Mouse (Mus musculus) hindbrain, embryonic 11.5 days (tissue): Measurements from ENCODE around the gene Syt6. TPM values are rescaled to one million over a fixed set of nuclear protein-coding genes. Genes with fewer than 3 reads are reported as not detected.
A peak's percentile ranks its signal among the peaks of the same experiment; 100 is the strongest.

Experiments
- ATAC-seq: fragments of 200-750 bp; cut with Nextera tagmentation; 2 replicates; pipeline ENCODE4 v1.8.0; 2017; ENCODE audit warnings: mild to moderate bottlenecking, moderate TSS enrichment, moderate library complexity; ENCODE audit not compliant: low FRiP score
- DNase-seq: peaks from one replicate; pipeline ENCODE4 v3.0.0-alpha.2; 2015; ENCODE audit warnings: low spot score
- H3K27ac ChIP-seq: fragments of 300-500 bp; sonication (generic); 2 replicates; pipeline ENCODE4 v1.5.1; 2014; ENCODE audit warnings: mild to moderate bottlenecking, low read depth, low read length
- H3K27me3 ChIP-seq: fragments of 300-500 bp; sonication (generic); 2 replicates; pipeline ENCODE4 v1.6.1; 2014; ENCODE audit warnings: mild to moderate bottlenecking, low read length, moderate library complexity, mixed read lengths; ENCODE audit not compliant: control insufficient read depth, insufficient read depth
- H3K36me3 ChIP-seq: fragments of 300-500 bp; sonication (generic); 2 replicates; pipeline ENCODE4 v1.6.1; 2014; ENCODE audit warnings: mild to moderate bottlenecking, low read length, moderate library complexity, mixed read lengths; ENCODE audit not compliant: control insufficient read depth, insufficient read depth
- H3K4me1 ChIP-seq: fragments of 300-500 bp; sonication (generic); replicated peaks from 2 replicates; pipeline ENCODE4 v1.6.1; 2014; ENCODE audit warnings: low read length, mixed read lengths; ENCODE audit not compliant: control insufficient read depth, insufficient read depth
- H3K4me2 ChIP-seq: fragments of 300-500 bp; sonication (generic); replicated peaks from 2 replicates; pipeline ENCODE4 v1.6.1; 2014; ENCODE audit warnings: mild to moderate bottlenecking, low read depth, low read length
- H3K4me3 ChIP-seq: fragments of 300-500 bp; sonication (generic); 2 replicates; pipeline ENCODE4 v1.5.1; 2014; ENCODE audit warnings: low read depth, low read length
- H3K9ac ChIP-seq: fragments of 300-500 bp; sonication (generic); 2 replicates; pipeline ENCODE4 v1.6.1; 2014; ENCODE audit warnings: low read depth, low read length
- H3K9me3 ChIP-seq: fragments of 300-500 bp; sonication (generic); 2 replicates; pipeline ENCODE4 v1.6.1; 2016; ENCODE audit warnings: low read length; ENCODE audit not compliant: control insufficient read depth
- WGBS: fragments of 180-500 bp; shearing (Covaris S2); extraction: QIAGEN DNeasy Blood & Tissue Kit; methylation state at CpG from one replicate; pipeline ENCODE4 v1.1.7; 2014; 5-methylcytosine and 5-hydroxymethylcytosine counted together
- polyA plus RNA-seq: library from polyadenylated mRNA; unstranded; fragments of >200 nt; fragmentation: Nextera tagmentation; extraction: Ambion mirVana; gene quantifications from 2 replicates; pipeline ENCODE4 v1.2.1, GENCODE M21; 2014

Syt6 gene
- polyA plus RNA-seq, 1 experiment from 2014 or later, result 2.7 TPM

DNA sequence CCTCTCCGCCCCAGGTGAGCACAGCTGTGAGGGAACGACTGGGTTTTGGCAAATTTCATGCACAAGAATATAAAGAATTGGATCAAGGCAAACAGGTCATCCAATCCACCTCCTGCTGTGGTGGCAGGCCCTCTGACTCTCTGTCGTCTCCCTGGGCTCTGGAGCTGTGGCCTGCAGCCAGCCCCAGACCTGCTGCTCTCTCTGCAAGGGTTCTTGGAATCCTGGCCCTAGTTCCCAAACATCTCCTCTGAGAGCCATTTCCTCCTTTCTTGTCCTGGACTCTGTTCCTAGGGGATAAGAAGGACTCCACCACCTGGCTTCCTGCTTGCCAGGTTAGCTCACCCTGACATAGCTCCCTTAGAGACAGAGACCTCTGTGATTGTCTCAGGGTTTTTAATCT, 7.8 kb upstream of the Syt6 start:
- ATAC-seq (no peak), DNase-seq (no peak)
- peaks cover 5% of the 10 kb centered on the region; the same call in 1 of the 2 replicates for H3K27me3 ChIP-seq
- H3K36me3 ChIP-seq, result no peaks in the 10 kb centered on the region
- no peak overlapping the region for H3K9ac ChIP-seq
- H3K27ac ChIP-seq, result no peak overlapping the region
- no peaks in the 10 kb centered on the region for H3K9me3 ChIP-seq
- no peak overlapping the region for H3K4me2 ChIP-seq
- 44% methylated on average over 3 of the region's 3 CpGs for WGBS
- no peaks in the 10 kb centered on the region for H3K4me1 ChIP-seq
- no peak overlapping the region for H3K4me3 ChIP-seq

DNA sequence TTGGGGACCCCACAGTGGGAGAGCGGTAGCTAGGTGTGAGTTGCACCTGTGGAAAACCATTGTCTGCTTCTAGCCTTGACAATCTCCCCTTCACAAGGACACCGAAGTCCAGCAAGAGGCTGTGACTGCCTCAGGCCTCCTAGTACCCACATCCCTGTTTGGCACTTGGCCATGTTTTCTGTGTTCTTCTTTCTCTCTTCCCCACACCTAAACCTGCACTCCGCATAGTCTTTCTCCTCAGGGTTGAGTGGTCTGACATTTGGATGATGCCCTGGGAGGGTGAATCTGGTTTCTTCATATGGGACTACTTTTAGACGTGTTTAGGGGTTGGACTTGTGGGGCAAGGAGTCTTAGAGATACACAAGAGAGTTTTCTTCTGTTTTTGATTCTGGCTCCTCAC, 2.5 kb upstream of the Syt6 start:
- DNase-seq (no peak), ATAC-seq (no peak)
- WGBS, result 76% methylated on average over 4 of the region's 4 CpGs
- Histone ChIP-seq H3K4me3 (no peak overlapping the region), H3K9me3 (no peaks in the 10 kb centered on the region), H3K27ac (no peak overlapping the region), H3K4me1 (peaks cover 14% of the 10 kb centered on the region), H3K36me3 (no peaks in the 10 kb centered on the region), H3K27me3 (peaks cover 50% of the 10 kb centered on the region), H3K9ac (no peak overlapping the region), H3K4me2 (no peak overlapping the region)

DNA sequence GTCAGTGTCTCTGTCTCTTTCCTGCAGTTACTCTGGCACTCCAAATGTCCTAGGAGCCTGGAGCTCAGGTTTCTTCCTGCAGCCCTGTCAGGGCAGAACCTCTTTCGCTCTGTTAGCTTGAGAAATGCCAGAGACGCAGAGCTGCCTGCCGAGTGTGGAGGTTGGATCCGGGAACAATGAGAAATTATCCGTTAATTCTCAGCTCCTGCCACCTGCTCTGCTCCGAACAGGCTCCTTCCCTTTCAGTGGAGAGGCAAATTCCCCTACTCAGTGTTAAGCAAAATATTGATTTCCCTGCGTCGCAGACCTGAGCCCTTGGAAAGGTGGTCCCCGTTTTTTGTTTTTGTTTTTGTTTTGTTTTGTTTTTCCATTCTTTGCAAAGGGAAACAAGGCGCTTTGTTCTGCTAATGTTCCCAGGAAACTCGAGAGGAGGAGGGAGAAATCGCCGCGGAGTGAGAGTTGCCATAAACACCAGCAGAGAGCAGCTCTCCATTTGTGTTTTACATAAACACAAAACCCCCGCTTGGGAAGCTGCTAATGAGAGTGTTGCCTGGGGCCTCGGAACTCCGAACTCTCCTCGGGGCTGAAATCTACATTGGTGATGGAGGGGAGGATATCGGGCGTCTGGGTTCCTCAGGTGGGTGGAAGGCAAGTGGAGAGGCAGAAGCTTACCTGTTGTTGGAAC, 1.8 kb upstream of the Syt6 start:
- ATAC-seq (0 out of 2 replicates have a peak, but pooled peaks have one; percentile 4), DNase-seq (peak; percentile 44)
- WGBS, result 1% methylated on average over 20 of the region's 20 CpGs
- Histone ChIP-seq H3K4me1 (peaks cover 14% of the 10 kb centered on the region), H3K9ac (0 out of 2 replicates have a peak overlapping the region, but pooled peaks have one; percentile 20), H3K9me3 (no peaks in the 10 kb centered on the region), H3K4me2 (peak overlapping the region; percentile 24), H3K27me3 (peaks cover 53% of the 10 kb centered on the region), H3K27ac (no peak overlapping the region), H3K36me3 (no peaks in the 10 kb centered on the region), H3K4me3 (peak overlapping the region; percentile 11; the same call in 1 of the 2 replicates)

DNA sequence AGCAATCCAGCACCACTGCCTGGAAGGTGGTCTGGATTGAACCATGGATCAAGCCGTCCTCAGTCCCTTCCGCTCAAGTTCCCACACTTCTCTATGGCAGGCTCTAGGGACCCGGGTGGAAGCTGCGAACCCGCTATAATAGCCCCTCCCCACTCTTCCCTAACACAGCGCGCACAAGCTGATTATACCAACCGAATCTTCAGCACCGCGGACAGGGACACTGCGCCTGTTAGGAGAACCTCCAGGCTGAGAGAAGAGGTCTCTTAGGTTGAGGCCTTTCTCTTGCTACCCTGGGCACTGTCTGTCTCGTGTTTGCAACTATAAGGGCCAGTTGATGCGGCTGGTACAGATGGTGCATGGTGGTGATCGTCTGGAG, 1.3 kb upstream of the Syt6 start:
- peaks cover 53% of the 10 kb centered on the region for H3K27me3 ChIP-seq
- ATAC-seq, result peak; percentile 18; the same call in 1 of the 2 replicates

DNA sequence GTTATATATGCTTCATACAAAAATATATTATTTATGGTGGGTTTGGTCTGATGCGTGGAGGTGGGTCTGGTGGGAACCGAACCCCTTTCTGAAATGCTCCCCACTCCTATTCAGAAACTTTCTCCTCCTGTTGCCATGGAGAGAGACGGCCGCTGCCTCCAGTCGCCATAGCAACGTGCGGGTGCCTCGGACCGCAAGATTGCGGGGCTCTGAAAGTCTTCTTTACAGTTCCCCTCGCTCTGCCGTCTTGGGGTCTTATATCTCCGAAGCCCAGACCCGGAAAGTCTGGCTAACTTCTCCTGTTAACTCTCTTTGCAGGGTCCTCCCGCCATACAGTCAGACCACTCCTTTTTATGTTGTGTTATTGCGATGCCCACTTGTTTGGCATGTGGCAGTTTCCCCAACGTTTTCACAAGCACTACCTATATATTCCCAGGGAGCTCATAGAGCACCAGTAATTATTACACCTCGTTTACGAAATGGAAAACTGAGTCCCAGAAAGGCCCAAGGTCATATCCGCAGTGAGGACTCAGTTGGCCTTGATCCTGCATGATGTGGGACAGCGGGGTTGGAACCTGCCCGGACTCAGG, 370 bp upstream of the Syt6 start:
- Histone ChIP-seq H3K36me3 (no peaks in the 10 kb centered on the region), H3K27ac (no peak overlapping the region), H3K9me3 (no peaks in the 10 kb centered on the region), H3K4me1 (peaks cover 14% of the 10 kb centered on the region), H3K27me3 (peaks cover 53% of the 10 kb centered on the region), H3K4me3 (peak overlapping the region; percentile 46), H3K4me2 (peak overlapping the region; percentile 97; the same call in 1 of the 2 replicates), H3K9ac (no peak overlapping the region)
- WGBS, result 6% methylated on average over 22 of the region's 22 CpGs
- DNase-seq (peak; percentile 57), ATAC-seq (no peak; the same call in 1 of the 2 replicates)

More for the DNA sequence above, 1.3 kb upstream of the Syt6 start:
- no peak overlapping the region for H3K27ac ChIP-seq
- no peaks in the 10 kb centered on the region for H3K36me3 ChIP-seq
- WGBS, result under 1% methylated on average over 14 of the region's 14 CpGs
- H3K9me3 ChIP-seq, result no peaks in the 10 kb centered on the region
- H3K9ac ChIP-seq, result no peak overlapping the region
- peak overlapping the region; percentile 11; the same call in 1 of the 2 replicates for H3K4me3 ChIP-seq
- H3K4me2 ChIP-seq, result peak overlapping the region; percentile 24
- DNase-seq, result peak; percentile 84
- H3K4me1 ChIP-seq, result peaks cover 14% of the 10 kb centered on the region

DNA sequence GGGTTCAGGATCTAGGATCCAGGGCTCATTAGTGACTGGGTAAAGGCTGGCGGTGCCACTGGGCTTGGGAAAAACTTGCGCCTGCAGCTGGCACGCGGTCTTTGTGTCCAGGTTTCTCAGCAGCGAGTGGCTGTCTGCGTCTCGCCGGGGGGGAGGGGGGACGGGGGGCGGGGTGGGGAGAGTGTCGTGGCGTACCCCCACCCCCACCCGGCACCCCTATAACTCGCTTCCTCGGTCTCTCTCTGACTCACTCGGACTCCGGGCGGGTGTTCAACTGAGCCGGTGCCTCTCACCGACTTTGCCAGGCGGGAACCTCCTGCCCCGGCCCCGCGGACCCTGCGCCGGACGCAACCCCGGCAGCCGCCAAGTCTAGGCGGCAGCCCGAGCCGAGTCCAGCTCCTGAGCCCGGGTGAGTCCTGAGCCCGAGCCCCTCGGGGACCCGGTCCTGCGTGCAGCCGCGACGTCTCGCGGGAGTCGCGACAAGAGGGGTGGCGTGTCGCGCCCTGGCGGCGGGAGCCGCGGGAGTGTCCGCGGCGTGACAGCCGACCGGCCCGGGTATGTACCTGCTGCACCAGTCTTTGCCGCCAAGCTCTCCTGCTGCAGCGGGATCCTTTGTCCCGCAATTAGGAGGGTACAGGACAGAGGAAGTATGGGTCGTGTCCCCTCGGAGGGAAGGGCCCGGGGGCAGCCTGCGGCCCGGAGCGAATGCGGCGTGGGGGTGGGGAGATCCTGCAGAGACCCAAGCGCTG, 1.0 kb downstream of the Syt6 start:
- H3K9ac ChIP-seq, result peak overlapping the region; percentile 63
- ATAC-seq, result peak; percentile 66
- no peaks in the 10 kb centered on the region for H3K9me3 ChIP-seq
- H3K36me3 ChIP-seq, result no peaks in the 10 kb centered on the region
- H3K4me3 ChIP-seq, result peak overlapping the region; percentile 46
- peak overlapping the region; percentile 97 for H3K4me2 ChIP-seq
- peaks cover 14% of the 10 kb centered on the region for H3K4me1 ChIP-seq
- peak; percentile 63 for DNase-seq
- peaks cover 53% of the 10 kb centered on the region for H3K27me3 ChIP-seq
- WGBS, result under 1% methylated on average over 59 of the region's 69 CpGs
- H3K27ac ChIP-seq, result no peak overlapping the region

DNA sequence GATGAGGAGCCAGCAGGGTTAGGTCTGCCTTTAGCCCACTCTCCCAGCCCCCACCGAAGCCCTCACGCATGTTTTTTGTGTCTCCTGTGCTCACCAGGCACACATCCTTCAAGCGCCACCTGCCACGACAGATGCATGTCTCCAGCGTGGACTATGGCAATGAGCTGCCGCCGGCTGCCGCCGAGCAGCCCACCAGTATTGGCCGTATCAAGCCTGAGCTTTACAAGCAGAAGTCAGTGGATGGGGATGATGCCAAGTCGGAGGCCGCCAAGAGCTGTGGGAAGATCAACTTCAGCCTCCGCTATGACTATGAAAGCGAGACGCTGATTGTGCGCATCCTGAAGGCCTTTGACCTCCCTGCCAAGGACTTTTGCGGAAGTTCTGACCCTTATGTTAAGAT, 12.1 kb downstream of the Syt6 start:
- no peak overlapping the region for H3K4me3 ChIP-seq
- H3K9me3 ChIP-seq, result no peaks in the 10 kb centered on the region
- no peak overlapping the region for H3K4me2 ChIP-seq
- no peak overlapping the region for H3K9ac ChIP-seq
- H3K36me3 ChIP-seq, result no peaks in the 10 kb centered on the region
- H3K27me3 ChIP-seq, result no peaks in the 10 kb centered on the region
- DNase-seq (no peak), ATAC-seq (no peak)
- no peak overlapping the region for H3K27ac ChIP-seq
- H3K4me1 ChIP-seq, result no peaks in the 10 kb centered on the region
- WGBS, result 95% methylated on average over 17 of the region's 17 CpGs

DNA sequence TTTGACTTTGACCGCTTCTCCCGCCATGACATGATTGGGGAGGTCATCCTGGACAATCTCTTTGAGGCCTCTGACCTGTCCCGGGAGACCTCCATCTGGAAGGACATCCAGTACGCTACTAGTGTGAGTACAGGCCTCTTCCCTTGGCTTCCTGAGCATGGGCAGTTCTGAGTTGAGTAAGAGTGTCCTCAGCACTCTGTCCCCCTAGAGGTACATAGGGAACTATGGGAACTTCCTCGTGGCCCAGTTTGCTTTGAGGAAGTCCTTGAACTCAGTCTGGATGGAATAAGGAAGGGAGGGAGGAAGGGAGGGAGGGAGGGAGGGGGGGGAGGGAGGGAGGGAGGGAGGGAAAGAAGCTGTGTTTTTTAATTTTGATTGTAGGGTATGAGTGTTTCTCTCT, 12.6 kb downstream of the Syt6 start:
- H3K36me3 ChIP-seq, result no peaks in the 10 kb centered on the region
- DNase-seq, result no peak
- no peaks in the 10 kb centered on the region for H3K27me3 ChIP-seq
- H3K9ac ChIP-seq, result no peak overlapping the region
- H3K4me1 ChIP-seq, result no peaks in the 10 kb centered on the region
- no peak overlapping the region for H3K4me3 ChIP-seq
- ATAC-seq, result no peak
- H3K9me3 ChIP-seq, result no peaks in the 10 kb centered on the region
- WGBS, result 90% methylated on average over 5 of the region's 5 CpGs
- no peak overlapping the region for H3K4me2 ChIP-seq
- no peak overlapping the region for H3K27ac ChIP-seq
